Mouse (Mus musculus) stomach, embryonic 16.5 days (tissue): ENCODE measurements around the gene Asb2. TPM values are rescaled to one million over a fixed set of nuclear protein-coding genes. Genes with fewer than 3 reads are reported as not detected.
A peak's percentile ranks its signal among the peaks of the same experiment; 100 is the strongest.

Experiments used
- ATAC-seq: fragments of 200-750 bp; cut with Nextera tagmentation; 2 replicates; pipeline ENCODE4 v1.8.0; 2017; ENCODE audit warnings: moderate number of reproducible peaks, moderate TSS enrichment; ENCODE audit not compliant: insufficient read depth, low FRiP score
- H3K27ac ChIP-seq: fragments of 300-500 bp; sonication (generic); 2 replicates; pipeline ENCODE4 v1.5.1; 2014; ENCODE audit warnings: low read length
- H3K27me3 ChIP-seq: fragments of 300-500 bp; sonication (generic); 2 replicates; pipeline ENCODE4 v1.6.1; 2014; ENCODE audit warnings: low read length, control low read depth, mixed read lengths; ENCODE audit not compliant: control insufficient read depth, insufficient read depth
- H3K36me3 ChIP-seq: fragments of 300-500 bp; sonication (generic); 2 replicates; pipeline ENCODE4 v1.6.1; 2014; ENCODE audit warnings: low read length; ENCODE audit not compliant: control insufficient read depth, insufficient read depth
- H3K4me1 ChIP-seq: fragments of 300-500 bp; sonication (generic); 2 replicates; pipeline ENCODE4 v1.6.1; 2014; ENCODE audit warnings: low read length, control low read depth, mixed read lengths; ENCODE audit not compliant: control insufficient read depth, insufficient read depth
- H3K4me2 ChIP-seq: fragments of 300-500 bp; sonication (generic); 2 replicates; pipeline ENCODE4 v1.6.1; 2014; ENCODE audit warnings: low read depth, low read length, mixed read lengths
- H3K4me3 ChIP-seq: fragments of 300-500 bp; sonication (generic); replicated peaks from 2 replicates; pipeline ENCODE4 v1.5.1; 2014; ENCODE audit warnings: mild to moderate bottlenecking, low read length
- H3K9ac ChIP-seq: fragments of 300-500 bp; sonication (generic); 2 replicates; pipeline ENCODE4 v1.6.1; 2014; ENCODE audit warnings: low read length
- H3K9me3 ChIP-seq: fragments of 300-500 bp; sonication (generic); replicated peaks from 2 replicates; pipeline ENCODE4 v1.6.1; 2016; ENCODE audit warnings: low read length, control low read depth; ENCODE audit not compliant: control insufficient read depth
- WGBS: fragments of 180-500 bp; shearing (Covaris S2); extraction: QIAGEN DNeasy Blood & Tissue Kit; methylation state at CpG from one replicate; pipeline ENCODE4 v1.1.7; 2014; 5-methylcytosine and 5-hydroxymethylcytosine counted together
- polyA plus RNA-seq: library from polyadenylated mRNA; unstranded; fragments of >200 nt; fragmentation: Nextera tagmentation; extraction: Ambion mirVana; gene quantifications from 2 replicates; pipeline ENCODE4 v1.2.1, GENCODE M21; 2015

The Asb2 gene
- polyA plus RNA-seq, 1 experiment from 2014 or later = 26.3 TPM

DNA sequence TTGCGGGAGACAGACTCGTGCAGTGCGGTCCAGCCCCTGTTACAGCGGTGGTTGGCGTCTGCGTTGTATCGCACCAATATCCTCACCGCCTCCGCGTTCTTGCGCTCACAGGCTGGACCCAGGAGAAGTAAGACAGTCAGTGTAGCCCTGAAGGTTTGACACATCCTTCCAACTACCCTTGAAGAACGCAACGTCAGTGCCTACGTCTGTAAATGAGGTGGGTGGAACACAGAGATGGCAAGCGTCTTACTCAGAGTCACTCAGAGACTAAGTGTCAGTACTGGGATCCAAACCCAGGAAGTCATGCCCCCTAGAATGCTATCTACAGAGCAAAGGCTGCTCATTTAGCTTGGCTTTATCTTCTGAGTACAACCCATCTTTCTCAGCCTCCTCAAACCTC, 22.4 kb downstream of the Asb2 start:
- Histone ChIP-seq H3K9me3 (no peaks in the 10 kb centered on the region), H3K27me3 (no peaks in the 10 kb centered on the region), H3K9ac (no peak overlapping the region), H3K36me3 (no peaks in the 10 kb centered on the region), H3K27ac (no peak overlapping the region), H3K4me2 (no peak overlapping the region), H3K4me1 (no peaks in the 10 kb centered on the region), H3K4me3 (no peak overlapping the region)
- WGBS = 92% methylated on average over 15 of the region's 15 CpGs
- no peak for ATAC-seq

GRCm38 (mm10) chr12:103332879-103333278, 22.9 kb downstream of the Asb2 start:
- Histone ChIP-seq H3K27me3 (no peaks in the 10 kb centered on the region), H3K9me3 (no peaks in the 10 kb centered on the region), H3K27ac (no peak overlapping the region), H3K4me3 (no peak overlapping the region), H3K4me1 (no peaks in the 10 kb centered on the region), H3K36me3 (no peaks in the 10 kb centered on the region), H3K4me2 (no peak overlapping the region), H3K9ac (no peak overlapping the region)
- ATAC-seq = no peak
- 74% methylated on average over 2 of the region's 2 CpGs for WGBS

GRCm38 (mm10) chr12:103331491-103331890, 24.3 kb downstream of the Asb2 start:
- H3K9me3 ChIP-seq = no peaks in the 10 kb centered on the region
- H3K27ac ChIP-seq = no peak overlapping the region
- no peak overlapping the region for H3K9ac ChIP-seq
- no peaks in the 10 kb centered on the region for H3K27me3 ChIP-seq
- H3K4me3 ChIP-seq = no peak overlapping the region
- ATAC-seq = no peak
- WGBS = 57% methylated on average over 4 of the region's 4 CpGs
- H3K4me1 ChIP-seq = no peaks in the 10 kb centered on the region
- no peaks in the 10 kb centered on the region for H3K36me3 ChIP-seq
- no peak overlapping the region for H3K4me2 ChIP-seq

DNA sequence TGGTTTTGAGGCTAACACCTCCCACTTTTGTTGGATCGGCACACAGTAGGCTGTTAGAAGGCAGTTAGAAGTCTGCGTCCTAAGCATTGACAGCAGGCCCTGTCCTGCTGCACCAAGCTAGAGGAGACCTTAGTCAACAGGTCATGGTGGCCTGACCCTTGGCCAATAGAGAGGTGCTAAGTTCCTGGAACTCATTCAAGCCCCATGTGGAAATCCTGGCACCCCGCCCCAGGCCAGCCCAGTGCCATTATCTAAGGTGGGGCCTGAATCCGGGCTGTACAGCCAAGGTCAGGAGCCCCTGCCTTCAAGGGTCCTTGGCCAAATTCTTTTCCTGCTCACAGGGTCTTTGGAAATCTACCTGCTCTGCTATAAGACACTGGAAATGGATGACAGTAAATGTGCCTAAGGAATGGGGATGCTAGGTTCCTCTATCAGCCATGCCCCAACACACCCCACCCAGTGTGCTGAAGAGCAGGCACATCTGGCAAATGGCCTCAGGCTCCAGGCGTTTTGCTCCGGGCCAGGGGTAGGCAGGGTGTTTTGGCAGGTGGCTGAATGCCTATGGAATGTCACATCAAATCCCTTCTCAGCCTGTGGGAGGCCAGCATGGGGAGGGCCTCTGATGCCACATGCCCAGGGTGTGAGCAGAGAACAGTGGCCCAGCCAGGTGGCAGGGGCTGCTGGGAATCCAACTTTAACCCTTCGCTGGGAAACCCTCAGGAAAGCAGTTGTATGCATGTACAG, 27.2 kb downstream of the Asb2 start:
- H3K27ac ChIP-seq = no peak overlapping the region
- H3K4me3 ChIP-seq = no peak overlapping the region
- no peak overlapping the region for H3K4me2 ChIP-seq
- no peak for ATAC-seq
- H3K9ac ChIP-seq = no peak overlapping the region
- 64% methylated on average over 7 of the region's 7 CpGs for WGBS
- no peaks in the 10 kb centered on the region for H3K9me3 ChIP-seq
- H3K27me3 ChIP-seq = peaks cover 15% of the 10 kb centered on the region
- no peaks in the 10 kb centered on the region for H3K36me3 ChIP-seq
- no peaks in the 10 kb centered on the region for H3K4me1 ChIP-seq

DNA sequence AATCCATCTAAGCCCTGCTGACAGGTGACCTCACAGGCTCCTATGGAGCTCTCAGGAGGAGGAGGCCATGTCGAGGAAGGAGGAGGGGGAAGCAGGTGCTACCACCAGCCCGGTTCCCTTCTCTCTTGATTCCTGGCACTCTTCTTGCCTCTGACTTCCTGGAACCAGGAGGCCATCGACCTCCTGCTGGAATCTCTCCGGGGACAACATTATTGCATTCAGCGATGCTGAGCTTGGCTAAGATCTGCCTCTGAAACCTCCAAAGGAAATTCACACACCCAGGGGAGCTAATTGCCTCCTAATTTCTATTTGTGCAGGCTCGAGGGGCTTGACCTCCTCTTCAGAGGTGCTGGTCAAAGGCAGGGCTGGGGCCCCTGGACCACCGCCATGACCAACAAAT, 28.7 kb downstream of the Asb2 start:
- Histone ChIP-seq H3K36me3 (no peaks in the 10 kb centered on the region), H3K27ac (no peak overlapping the region), H3K4me3 (no peak overlapping the region), H3K9me3 (no peaks in the 10 kb centered on the region), H3K4me1 (no peaks in the 10 kb centered on the region), H3K4me2 (no peak overlapping the region), H3K27me3 (peaks cover 17% of the 10 kb centered on the region), H3K9ac (no peak overlapping the region)
- no peak for ATAC-seq
- 25% methylated on average over 7 of the region's 7 CpGs for WGBS

- peaks cover 17% of the 10 kb centered on the region for H3K27me3 ChIP-seq
- no peak overlapping the region for H3K27ac ChIP-seq
- H3K4me3 ChIP-seq = no peak overlapping the region
- H3K4me1 ChIP-seq = no peaks in the 10 kb centered on the region
- H3K4me2 ChIP-seq = no peak overlapping the region
- no peak for ATAC-seq
- H3K36me3 ChIP-seq = no peaks in the 10 kb centered on the region
- WGBS = 57% methylated on average over 4 of the region's 4 CpGs
- H3K9ac ChIP-seq = no peak overlapping the region
- H3K9me3 ChIP-seq = no peaks in the 10 kb centered on the region
Observed at GRCm38 (mm10) chr12:103326569-103326968, 29.2 kb downstream of the Asb2 start.

DNA sequence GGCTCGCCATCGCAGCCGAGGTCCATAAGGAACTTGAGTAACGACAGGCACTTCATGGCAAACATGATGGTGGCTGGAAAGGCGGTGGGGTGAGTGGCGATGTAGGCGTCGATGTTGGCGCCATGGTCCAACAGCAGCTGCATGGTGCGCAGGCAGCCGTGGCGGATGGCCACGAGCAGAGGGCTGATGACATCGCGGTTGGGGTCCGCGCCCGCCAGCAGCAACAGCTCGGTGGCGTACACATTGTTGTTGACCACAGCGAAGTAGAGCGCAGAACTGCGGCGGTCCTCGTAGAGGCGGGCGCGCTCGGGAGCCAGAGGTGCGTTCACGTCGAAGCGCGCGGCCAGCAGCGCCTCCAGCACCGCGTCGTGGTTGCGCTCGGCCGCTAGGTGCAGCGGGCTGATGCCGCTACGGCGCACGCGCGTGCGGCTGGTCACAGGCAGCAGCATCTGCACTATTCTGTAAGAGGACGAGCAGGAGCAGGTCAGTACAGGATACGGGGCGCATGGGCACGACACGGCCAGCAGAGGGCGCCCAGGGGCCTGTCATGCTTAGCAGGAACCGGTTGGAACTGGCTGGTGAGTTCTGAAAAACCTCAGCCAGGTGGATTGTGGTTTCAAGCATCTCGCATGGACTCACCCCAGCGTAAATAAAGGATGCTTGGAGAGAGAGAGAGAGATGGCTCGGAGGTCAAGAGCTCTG, 30.5 kb downstream of the Asb2 start:
- Histone ChIP-seq H3K36me3 (no peaks in the 10 kb centered on the region), H3K9me3 (no peaks in the 10 kb centered on the region), H3K27me3 (peaks cover 17% of the 10 kb centered on the region), H3K27ac (no peak overlapping the region), H3K9ac (peak overlapping the region; percentile 18; the same call in 1 of the 2 replicates), H3K4me1 (no peaks in the 10 kb centered on the region), H3K4me2 (peak overlapping the region; percentile 62), H3K4me3 (peak overlapping the region; percentile 38)
- 8% methylated on average over 58 of the region's 60 CpGs for WGBS
- peak; percentile 88 for ATAC-seq

DNA sequence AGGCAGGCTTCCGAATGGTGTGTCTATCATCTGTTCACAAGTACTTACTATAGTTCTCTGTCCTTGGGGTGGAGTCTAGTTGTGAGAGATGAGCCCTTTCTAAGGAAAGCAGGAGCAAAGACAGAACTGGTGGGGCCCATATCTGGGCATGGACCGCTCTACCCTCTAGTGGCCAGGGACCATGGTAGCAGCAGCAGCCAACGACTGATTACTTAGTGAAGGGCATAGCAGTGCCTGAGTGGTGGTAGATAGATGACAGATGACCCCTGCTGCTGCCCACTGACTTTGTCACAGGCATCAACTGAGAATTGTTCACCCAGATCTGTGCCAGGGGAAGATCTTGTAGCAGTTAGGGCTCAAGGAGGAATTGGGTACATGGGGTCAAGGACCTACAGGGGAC, 33.0 kb downstream of the Asb2 start:
- Histone ChIP-seq H3K4me3 (no peak overlapping the region), H3K4me1 (no peaks in the 10 kb centered on the region), H3K27ac (no peak overlapping the region), H3K36me3 (no peaks in the 10 kb centered on the region), H3K9me3 (no peaks in the 10 kb centered on the region), H3K4me2 (no peak overlapping the region), H3K27me3 (peaks cover 17% of the 10 kb centered on the region), H3K9ac (no peak overlapping the region)
- WGBS = 35% methylated on average over 3 of the region's 3 CpGs
- no peak for ATAC-seq

DNA sequence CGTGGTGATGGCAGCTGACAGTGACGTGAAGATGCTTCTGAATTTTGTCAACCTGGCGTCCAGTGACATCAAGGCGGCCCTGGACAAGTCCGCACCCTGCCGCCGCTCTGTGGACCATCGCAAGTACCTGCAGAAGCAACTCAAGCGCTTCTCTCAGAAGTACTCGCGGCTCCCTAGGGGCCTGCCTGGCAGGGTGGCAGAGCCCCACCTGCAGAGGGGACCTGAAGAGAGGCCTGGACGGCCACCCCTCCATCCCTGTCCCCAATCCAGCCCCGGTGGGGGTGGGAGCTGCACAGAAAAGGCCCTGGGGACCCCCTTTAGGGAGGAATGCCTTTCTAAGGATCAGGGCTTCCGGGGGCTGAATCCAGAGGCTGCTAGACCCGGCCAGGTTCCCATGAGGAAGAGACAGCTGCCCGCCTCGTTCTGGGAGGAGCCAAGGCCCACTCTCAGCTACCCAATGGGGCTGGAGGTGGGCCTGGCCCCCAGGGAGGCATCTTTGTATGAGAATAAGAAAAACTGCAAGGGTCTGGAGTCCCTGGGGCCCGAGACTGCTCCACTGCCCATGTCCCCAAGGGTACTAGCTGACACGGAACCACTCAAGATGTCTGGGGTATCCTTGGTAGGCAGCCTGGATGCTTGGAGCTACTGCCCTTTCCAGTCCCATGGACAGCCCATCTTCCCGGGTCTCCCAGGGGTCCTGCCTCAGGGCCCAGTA, 39.8 kb downstream of the Asb2 start:
- no peak overlapping the region for H3K4me2 ChIP-seq
- peaks cover 3% of the 10 kb centered on the region for H3K4me1 ChIP-seq
- no peaks in the 10 kb centered on the region for H3K9me3 ChIP-seq
- no peak overlapping the region for H3K27ac ChIP-seq
- no peak overlapping the region for H3K9ac ChIP-seq
- peaks cover 25% of the 10 kb centered on the region; the same call in 1 of the 2 replicates for H3K27me3 ChIP-seq
- no peak for ATAC-seq
- H3K4me3 ChIP-seq = no peak overlapping the region
- WGBS = 50% methylated on average over 20 of the region's 20 CpGs
- no peaks in the 10 kb centered on the region for H3K36me3 ChIP-seq
